Mouse (Mus musculus): ENCODE measurements at regions not wholly inside any gene's neighbourhood (a gene's known extent, or its start where the extent isn't known, plus 50 kb on each side); places are given as distances from the start of the nearest gene placed in this dataset.

DNA sequence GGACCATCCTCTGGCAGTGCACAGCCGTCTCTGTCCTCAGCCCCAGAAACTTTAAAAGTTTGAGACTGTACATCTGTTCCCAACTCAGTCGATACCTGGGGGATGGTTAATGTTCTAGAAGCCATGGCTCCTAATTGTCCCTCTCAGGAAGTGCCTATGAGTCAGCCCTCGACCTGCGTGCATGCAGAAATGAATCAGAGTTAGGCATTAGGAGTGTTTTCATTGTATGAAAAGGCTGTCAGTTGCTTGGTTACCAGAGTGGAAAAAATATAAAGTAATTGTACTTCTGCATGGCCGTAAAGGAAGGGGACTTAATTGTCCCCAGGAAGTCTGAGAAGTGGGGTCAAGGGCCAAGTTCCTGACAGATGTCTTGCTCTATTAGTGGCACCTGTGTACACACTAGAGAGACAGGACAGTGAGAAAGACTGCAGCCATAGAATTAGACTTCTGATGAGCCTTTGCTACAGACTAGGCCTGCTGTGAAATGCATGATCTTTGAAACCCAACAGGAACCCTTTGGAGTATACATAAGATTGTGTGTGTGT lies 109.5 kb upstream of the Slc35f3 start:
- H3K4me1 ChIP-seq (ENCODE audit: control insufficient read depth in 1 of 2, insufficient read depth in 2 of 2) = peaks cover 0 to 3% of the 10 kb centered on the region in 2 experiments; a peak in 1 of 4 replicates
- H3K9me3 ChIP-seq (replicated peaks; ENCODE audit: low read length) = no peaks in the 10 kb centered on the region
- H3K4me2 ChIP-seq (ENCODE audit: insufficient read depth, low read depth, poor library complexity, severe bottlenecking) = no peak overlapping the region
- H3K79me2 ChIP-seq (replicated peaks; ENCODE audit: control insufficient read depth, extremely low read depth, insufficient read depth, poor library complexity, severe bottlenecking) = no peaks in the 10 kb centered on the region
- dilution Hi-C loops (cut with MboI; ENCODE audit: extremely low pct_ligation_motif_present, extremely low pct_unique_long_range_greater_than_20kb, low sequenced_read_pairs) = no loop called here
- H3K27ac ChIP-seq (ENCODE audit: insufficient read depth, low read depth) = no peak overlapping the region
- peaks cover 66% of the 10 kb centered on the region for H3K27me3 ChIP-seq (replicated peaks)
- H3K4me3 ChIP-seq (replicated peaks in 1 of 3; ENCODE audit: low read depth in 2 of 3, low read length in 2 of 3, poor library complexity in 1 of 3) = no peak overlapping the region
- DNase-seq (ENCODE audit: extremely low read depth) = no peak
- in situ Hi-C loops (cut with MboI; ENCODE audit: low pct_ligation_motif_present, low pct_unique_long_range_greater_than_20kb, low sequenced_read_pairs) = no loop called here
- H3K36me3 ChIP-seq (replicated peaks in 1 of 2; ENCODE audit: control insufficient read depth in 1 of 2, insufficient read depth in 1 of 2, low read length in 1 of 2) = no peaks in the 10 kb centered on the region
- no peak for TF ChIP-seq ZC3H11A (IDR thresholded peaks at IDR 0.05; ENCODE audit: low read depth, low read length)
- TF ChIP-seq CTCF (conservative IDR thresholded peaks at IDR 0.05 in 1 of 2, IDR thresholded peaks at IDR 0.05 in 1 of 2; ENCODE audit: low read depth in 2 of 2, low read length in 2 of 2) = no peak
- no peak for TF ChIP-seq ZNF384 (IDR thresholded peaks at IDR 0.05; ENCODE audit: low read depth, low read length)
- TF ChIP-seq EP300 (IDR thresholded peaks at IDR 0.05; ENCODE audit: low read length) = no peak
- no peak for TF ChIP-seq KAT2A (IDR thresholded peaks at IDR 0.05; ENCODE audit: insufficient replicate concordance, low read length)
- no peak for TF ChIP-seq JUND (conservative IDR thresholded peaks at IDR 0.05; ENCODE audit: low read depth, low read length)
- TF ChIP-seq ZMIZ1 (IDR thresholded peaks at IDR 0.05; ENCODE audit: low read depth, low read length) = no peak
- TF ChIP-seq MEF2A (IDR thresholded peaks at IDR 0.05; ENCODE audit: borderline replicate concordance, low read depth, low read length) = no peak
- TF ChIP-seq UBTF (IDR thresholded peaks at IDR 0.05; ENCODE audit: low read depth, low read length) = no peak
- TF ChIP-seq CHD2 (IDR thresholded peaks at IDR 0.05; ENCODE audit: low read length) = no peak
- TF ChIP-seq NELFE (IDR thresholded peaks at IDR 0.05; ENCODE audit: low read depth, low read length) = no peak
- no peak for TF ChIP-seq BHLHE40 (IDR thresholded peaks at IDR 0.05; ENCODE audit: low read depth, low read length)
- no peak for TF ChIP-seq ZKSCAN1 (IDR thresholded peaks at IDR 0.05; ENCODE audit: borderline replicate concordance, low read depth, low read length)
- TF ChIP-seq ETS1 (conservative IDR thresholded peaks at IDR 0.05; ENCODE audit: low read depth, low read length) = no peak
- no peak overlapping the region for H3K9ac ChIP-seq (ENCODE audit: insufficient read depth, low read depth)

GRCm38 (mm10) chr8:126195616-126196015 lies 102.7 kb upstream of the Slc35f3 start:
- Histone ChIP-seq H3K27me3 (replicated peaks) (peaks cover 38% of the 10 kb centered on the region), H3K4me2 (ENCODE audit: insufficient read depth, low read depth, poor library complexity, severe bottlenecking) (no peak overlapping the region), H3K4me3 (replicated peaks in 1 of 3; ENCODE audit: low read depth in 2 of 3, low read length in 2 of 3, poor library complexity in 1 of 3) (no peak overlapping the region), H3K27ac (ENCODE audit: insufficient read depth, low read depth) (no peak overlapping the region), H3K36me3 (replicated peaks in 1 of 2; ENCODE audit: control insufficient read depth in 1 of 2, insufficient read depth in 1 of 2, low read length in 1 of 2) (no peaks in the 10 kb centered on the region), H3K4me1 (ENCODE audit: control insufficient read depth in 1 of 2, insufficient read depth in 2 of 2) (no peaks in the 10 kb centered on the region), H3K9me3 (replicated peaks; ENCODE audit: low read length) (peaks cover 11% of the 10 kb centered on the region), H3K79me2 (replicated peaks; ENCODE audit: control insufficient read depth, extremely low read depth, insufficient read depth, poor library complexity, severe bottlenecking) (no peaks in the 10 kb centered on the region), H3K9ac (ENCODE audit: insufficient read depth, low read depth) (no peak overlapping the region)
- TF ChIP-seq MYC (IDR thresholded peaks at IDR 0.05; ENCODE audit: low read depth, low read length) (no peak), ZNF384 (IDR thresholded peaks at IDR 0.05; ENCODE audit: low read depth, low read length) (no peak), TCF12 (IDR thresholded peaks at IDR 0.05; ENCODE audit: low read depth, low read length) (no peak), RCOR1 (conservative IDR thresholded peaks at IDR 0.05; ENCODE audit: low read depth, low read length) (no peak), RAD21 (IDR thresholded peaks at IDR 0.05; ENCODE audit: low read depth, low read length) (no peak)
- DNase-seq (ENCODE audit: extremely low read depth) = no peak
- dilution Hi-C loops (cut with MboI; ENCODE audit: extremely low pct_ligation_motif_present, extremely low pct_unique_long_range_greater_than_20kb, low sequenced_read_pairs) = no loop called here
- in situ Hi-C loops (cut with MboI; ENCODE audit: low pct_ligation_motif_present, low pct_unique_long_range_greater_than_20kb, low sequenced_read_pairs) = no loop called here

All from CH12.LX (cell line).